Mouse (Mus musculus): ENCODE measurements around the gene Gm20388. TPM values are rescaled to one million over a fixed set of nuclear protein-coding genes. Genes with fewer than 3 reads are reported as not detected.

The Gm20388 gene
- total RNA-seq, 2 experiments from 2014 or later, result not detected

- DNase-seq (ENCODE audit: low spot score in 2 of 2), result no peak
Measured at GRCm38 (mm10) chr8:120224521-120225420, 314.1 kb downstream of the Gm20388 start.

DNA sequence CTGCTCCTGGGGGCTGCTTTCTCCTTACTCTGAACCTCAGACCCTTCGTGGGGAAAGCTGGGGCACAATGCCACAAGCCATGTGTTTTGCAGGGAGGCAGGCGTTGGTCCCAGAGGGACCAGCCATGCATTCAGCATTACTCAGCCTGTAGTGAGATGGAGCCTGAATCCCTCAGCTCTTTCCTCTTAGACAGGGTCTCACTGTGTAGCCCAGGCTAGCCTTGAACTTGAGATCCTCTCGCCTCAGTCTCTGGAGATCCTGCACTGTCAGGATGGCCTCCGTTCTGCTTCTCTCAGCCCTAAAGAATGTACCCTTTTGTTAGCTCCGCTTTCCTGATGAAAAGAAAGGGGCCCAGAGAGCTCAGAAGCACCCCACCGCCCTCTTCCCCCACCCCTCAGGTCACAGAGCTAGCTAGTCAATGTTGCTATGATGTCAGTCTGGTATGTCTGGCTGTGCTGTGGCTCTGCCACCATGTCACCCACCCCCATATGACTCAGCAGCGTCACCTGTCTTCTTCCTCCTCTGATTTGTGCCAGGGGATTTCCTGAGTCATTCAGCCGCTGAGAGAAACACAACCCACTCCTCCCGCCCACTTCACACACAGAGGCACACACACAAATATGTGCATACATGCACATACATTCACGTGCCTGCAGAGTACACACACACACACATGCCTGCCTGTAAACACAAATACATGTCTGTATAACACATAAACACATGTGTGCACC is 314.9 kb downstream of the Gm20388 start:
- DNase-seq (ENCODE audit: low spot score in 2 of 2), result peak; percentile 17 to 48

DNA sequence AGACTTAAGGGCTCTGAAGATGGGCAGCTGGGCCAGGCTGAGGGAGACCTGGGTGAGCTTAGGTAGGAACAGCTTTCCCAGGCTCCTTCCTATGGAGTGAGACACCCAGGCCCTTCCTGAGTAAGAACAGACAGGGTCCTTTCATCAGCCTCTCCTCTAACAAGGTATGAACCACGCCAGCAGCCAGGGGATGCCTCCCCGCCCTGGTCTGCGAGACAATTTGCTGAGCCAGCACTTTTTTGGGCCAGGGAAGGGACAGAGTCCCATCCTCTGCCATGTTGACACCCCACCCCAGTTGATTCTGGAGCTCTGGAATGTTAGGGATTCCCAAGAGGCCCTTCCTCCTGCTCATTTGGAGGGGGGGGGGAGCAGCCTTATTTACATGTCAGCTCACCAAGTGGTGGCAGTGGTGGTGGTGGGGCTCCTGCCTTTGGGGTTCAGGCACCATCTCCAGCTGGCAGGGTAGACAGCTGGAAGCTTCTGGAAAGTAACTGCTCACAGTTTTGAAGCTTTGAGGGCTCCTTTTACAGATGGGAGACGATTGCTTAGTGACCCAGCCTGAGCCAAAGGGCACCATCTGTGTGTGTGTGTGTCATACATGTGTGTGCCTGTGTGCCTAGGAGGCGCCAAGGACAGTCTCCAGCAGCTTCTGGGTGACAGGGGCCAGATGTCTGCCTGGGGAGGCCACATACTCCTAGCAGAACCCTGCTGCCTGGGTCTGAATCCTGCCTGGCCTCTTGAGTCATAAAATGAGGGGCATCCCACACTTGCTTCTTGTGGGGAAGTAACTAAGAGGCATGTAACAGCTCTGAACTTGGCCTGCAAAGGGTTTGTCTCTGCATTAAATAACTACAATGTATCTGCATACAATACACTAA is 316.3 kb downstream of the Gm20388 start:
- no peak for DNase-seq (ENCODE audit: low spot score in 2 of 2)

- no peak for DNase-seq (ENCODE audit: low spot score in 2 of 2)
Measured at GRCm38 (mm10) chr8:120227578-120227876, 316.9 kb downstream of the Gm20388 start.

DNA sequence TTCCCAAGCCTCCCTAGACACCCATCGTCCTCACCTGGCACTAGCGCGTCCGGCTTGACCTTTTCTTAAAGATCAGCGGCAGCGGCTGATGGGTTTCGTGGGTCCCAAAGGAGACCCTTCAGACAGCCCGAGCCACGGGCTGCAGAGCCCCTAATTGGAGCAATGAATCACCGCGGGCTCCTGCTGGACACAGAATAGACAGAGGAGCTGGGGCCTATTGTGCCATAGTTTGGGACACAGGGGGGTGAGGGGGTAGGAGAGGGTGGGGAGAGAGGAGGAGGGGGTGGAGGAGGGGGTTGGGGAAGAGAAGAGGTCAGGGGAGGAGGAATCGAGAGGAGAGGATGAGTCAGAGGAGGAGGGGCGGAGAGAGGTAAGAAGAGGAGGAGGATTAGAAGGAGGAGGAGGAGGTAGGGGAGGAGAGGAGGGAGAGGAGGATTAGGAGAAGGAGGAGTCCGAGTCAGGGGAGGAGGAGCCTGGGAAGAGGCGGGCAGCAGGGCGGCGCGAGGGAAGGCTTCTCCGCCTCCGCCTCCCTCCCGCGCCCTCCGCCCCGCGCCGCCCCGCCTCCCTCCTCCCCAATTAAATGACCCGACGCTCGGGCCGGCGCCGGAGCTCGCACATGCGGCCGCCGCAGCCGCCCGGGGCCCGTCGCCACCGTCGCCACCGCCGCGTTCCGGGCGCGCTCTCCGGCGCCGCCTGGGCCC is 317.4 kb downstream of the Gm20388 start, which contains the start of gene Gse1:
Gse1 (plus strand) TSS at position 566 of the 701 bp plus-strand sequence.
- DNase-seq (ENCODE audit: low spot score in 2 of 2), result peak; percentile 30 to 71

DNA sequence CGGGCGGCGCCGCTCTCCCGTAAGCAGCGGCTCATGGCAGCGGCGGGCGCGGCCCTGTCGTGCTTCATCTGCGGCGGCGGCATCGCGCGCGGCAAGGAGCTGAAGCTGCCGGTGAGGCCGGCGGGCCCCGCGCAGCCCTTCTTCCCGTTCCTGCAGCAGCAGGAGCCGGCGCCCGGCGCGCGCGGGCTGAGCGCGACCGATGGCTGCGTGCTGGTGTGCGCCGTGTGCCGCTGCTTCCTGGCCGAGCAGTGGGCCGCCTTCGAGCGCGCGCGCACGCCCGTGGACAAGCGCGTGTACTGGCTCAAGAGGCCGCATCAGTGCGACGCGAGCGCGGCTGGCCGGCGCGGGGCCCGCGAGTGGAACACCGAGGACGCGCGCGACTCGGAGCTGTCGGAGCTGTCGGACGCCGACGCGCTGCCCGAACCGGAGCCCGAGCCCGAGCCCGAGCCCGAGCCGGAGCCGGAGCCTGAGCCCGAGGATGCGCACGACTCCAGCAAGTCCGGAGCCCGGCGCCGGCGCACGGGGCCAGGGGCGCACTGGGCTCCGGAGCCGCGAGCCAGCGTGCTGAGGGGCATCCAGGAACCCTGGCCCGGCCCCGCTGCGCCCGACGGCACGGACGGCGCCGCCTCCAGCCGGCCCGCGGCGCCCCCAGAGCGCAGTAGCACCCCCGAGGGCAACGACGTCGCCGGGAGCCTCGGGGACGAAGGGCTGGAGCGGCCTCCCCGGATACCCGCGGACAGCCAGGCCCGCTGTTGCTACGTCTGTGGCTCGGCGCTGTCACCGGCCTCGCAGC is 318.3 kb downstream of the Gm20388 start:
- peak in 1 of 2 experiments; percentile 29 for DNase-seq (ENCODE audit: low spot score in 2 of 2)

DNA sequence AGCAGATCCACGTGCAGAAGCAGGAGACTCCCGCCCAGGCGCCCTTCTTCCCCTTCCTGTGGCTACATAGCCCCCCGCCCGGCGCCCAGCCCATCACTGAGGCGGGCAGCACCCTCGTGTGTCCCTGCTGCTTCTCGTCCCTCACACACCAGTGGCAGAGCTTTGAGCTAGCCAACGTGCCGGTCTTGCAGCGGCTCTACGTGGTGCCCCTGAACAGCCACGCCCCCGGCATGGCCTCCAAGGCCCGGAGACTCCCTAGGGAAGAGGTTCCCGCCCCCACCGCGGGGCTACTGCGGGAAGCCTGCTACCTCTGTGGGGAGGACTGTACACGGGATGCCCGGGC is 318.9 kb downstream of the Gm20388 start:
- peak in 1 of 2 experiments; percentile 7 for DNase-seq (ENCODE audit: low spot score in 2 of 2)

GRCm38 (mm10) chr8:120230081-120230480 is 319.4 kb downstream of the Gm20388 start:
- no peak for DNase-seq (ENCODE audit: low spot score in 2 of 2)

DNA sequence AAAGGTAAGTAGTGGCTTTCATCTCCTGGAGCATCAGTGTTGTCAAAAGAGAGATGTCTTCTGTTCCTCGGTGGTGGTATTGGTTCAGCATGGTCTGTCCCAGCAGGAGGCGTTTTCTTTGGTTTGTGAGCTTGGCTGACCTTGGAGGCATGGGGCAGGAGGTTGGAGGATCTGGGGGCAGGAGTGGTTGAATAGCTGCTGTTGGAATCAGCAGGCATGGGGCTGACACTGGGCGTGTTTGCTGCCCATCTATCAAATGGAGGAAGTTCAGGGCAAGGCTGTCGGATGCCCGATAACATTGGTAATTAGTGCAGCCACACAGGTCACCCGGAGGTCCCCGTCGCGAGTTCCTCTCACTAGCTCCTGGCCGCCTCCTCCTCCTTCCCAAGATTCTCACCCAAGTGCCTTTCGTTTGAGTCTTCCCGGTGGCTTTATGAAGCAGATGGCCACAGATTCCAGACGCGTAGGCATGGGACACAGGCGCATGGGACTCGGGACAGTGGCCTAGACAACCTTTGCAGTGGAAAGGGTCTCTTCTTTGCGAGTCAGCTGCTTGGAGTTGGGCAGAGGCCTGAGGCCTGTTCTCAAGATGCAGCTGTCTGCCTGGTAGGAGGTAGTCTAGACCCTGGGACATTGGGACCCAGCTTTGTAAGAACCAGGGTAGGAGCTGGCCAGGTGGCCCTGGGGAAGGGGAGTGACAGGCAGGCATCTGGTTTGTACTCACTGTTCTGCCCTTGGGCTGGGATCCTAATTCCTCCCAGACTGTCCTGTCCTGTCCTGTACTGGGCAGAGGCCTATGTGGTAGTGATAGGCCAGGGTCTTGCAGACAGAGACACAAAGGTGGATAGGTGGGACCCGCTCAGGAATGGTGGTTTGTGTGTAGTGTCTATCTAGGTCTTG is 320.3 kb downstream of the Gm20388 start:
- DNase-seq (ENCODE audit: low spot score in 2 of 2), result no peak

DNA sequence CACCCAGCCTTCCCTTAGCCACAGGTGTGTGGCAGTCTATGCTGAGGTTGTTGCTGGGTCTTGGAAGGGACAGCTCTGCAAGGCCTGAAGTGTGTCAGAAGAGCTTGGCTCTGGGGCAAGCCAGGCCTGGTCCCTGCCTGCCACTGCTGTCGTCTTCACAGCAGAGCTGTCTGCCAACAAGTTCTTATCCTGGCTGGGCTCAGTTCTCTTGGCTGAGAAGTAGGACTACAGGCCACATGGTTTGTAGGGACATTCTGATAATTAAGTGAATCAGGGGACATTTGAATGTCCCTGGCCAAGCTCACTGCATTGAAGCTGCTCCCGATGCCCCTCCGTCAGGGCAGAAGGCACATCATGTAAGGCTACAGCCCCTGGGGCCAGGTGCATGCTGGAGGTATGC is 321.2 kb downstream of the Gm20388 start:
- no peak for DNase-seq (ENCODE audit: low spot score in 2 of 2)

GRCm38 (mm10) chr8:120232398-120232797 is 321.8 kb downstream of the Gm20388 start:
- no peak for DNase-seq (ENCODE audit: low spot score in 2 of 2)

- no peak for DNase-seq (ENCODE audit: low spot score in 2 of 2)
Measured at GRCm38 (mm10) chr8:120232913-120233312, 322.3 kb downstream of the Gm20388 start.

DNA sequence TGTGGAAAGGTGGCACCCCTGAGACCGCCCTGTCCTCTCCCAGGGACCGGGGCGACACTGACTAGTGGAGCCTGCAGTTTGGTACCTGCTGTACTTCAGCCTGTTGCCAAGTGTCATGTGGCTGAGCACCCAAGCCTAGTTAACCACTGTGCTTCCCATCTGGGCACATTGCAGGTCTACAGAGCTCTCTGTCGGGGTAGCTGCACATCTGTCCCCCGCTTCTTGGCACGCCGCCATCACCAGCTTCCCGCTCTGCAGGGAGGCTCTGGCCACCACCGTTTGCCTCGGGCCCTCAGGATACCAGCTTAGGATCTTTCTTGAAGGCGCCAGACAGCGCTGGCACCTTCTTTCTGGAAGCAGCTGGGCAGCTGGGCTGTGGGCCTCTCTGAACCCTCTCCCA is 323.8 kb downstream of the Gm20388 start:
- peak in 1 of 2 experiments; percentile 34 for DNase-seq (ENCODE audit: low spot score in 2 of 2)

GRCm38 (mm10) chr8:120234866-120235265 is 324.2 kb downstream of the Gm20388 start:
- peak in 1 of 2 experiments; percentile 15 for DNase-seq (ENCODE audit: low spot score in 2 of 2)

DNA sequence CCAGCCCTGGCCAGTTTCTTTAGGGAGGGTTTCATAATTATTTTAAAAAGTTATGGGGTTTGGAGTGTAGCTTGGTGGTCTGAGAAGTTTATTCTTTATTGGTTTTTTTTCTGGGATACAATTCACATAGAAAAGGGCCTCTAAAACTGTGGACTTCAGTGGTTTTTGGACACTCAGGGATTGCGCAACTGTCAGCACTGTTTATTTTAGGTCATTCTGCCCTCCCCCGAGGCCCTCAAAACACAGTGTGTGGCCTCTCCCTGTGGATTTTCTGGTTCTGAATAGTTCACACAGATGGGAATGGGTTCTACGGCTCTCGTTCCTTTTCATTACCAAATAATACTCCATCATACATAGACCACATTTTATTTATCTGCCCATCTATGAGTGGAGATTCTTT is 332.6 kb downstream of the Gm20388 start:
- no peak for DNase-seq (ENCODE audit: low spot score in 2 of 2)

DNA sequence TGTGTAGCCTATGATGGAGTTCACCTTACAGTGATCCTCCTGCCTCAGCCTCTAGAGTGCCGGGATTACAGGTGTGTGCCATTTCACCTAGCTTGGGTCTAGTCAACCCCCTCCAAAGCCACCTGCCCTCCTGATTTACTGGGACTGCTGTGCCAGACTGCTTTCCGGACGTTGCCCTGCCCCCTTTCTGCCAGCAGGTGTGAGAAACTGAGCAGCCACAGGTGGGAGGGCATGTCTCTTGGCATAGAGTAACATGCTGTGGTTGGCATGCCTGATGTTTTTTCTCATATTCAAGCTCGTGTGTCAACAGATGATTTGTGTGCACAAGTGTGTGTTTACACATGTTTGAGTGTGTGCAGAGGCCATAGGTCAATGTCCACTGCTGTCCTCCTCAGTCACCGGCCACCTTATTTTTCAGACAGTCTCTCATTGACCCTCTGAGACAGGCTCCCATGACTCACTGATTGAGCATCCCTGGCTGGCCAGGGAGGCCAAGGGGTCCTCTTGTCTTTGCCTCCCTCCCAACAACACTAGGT is 333.3 kb downstream of the Gm20388 start:
- no peak for DNase-seq (ENCODE audit: low spot score in 2 of 2)

GRCm38 (mm10) chr8:120244553-120244952 is 333.9 kb downstream of the Gm20388 start:
- no peak for DNase-seq (ENCODE audit: low spot score in 2 of 2)

DNA sequence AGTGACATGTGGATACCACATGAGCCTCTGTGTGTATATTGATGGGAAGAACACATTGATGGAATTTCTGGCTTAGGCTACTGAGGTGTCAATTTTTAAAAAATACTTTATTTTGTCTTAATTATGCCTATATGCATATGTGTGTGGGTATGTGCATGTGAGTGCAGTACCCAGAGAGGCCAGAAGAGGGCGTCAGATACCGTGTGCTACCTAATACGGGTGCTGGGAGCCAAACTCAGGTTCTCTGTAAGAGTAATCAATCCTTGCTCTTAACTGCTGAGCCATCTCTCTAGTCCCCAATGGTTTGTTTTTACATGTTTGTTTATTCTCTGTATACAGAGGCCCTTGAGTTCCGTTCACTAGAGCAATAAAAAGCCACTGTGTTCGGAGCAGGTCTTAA is 337.0 kb downstream of the Gm20388 start:
- DNase-seq (ENCODE audit: low spot score in 2 of 2), result no peak

- DNase-seq (ENCODE audit: low spot score in 2 of 2), result no peak
Measured at GRCm38 (mm10) chr8:120248031-120248430, 337.4 kb downstream of the Gm20388 start.
